Mouse (Mus musculus): ENCODE data around the gene Spock1.
"Not testable (repeated sequence)": the region's sequence is repeated elsewhere in the genome, so short reads cannot be mapped to it uniquely, and the experiment has no call there.

Gene Spock1

GRCm38 (mm10) chr13:57648784-57649183, 259.3 kb downstream of the Spock1 start:
- no peak for DNase-seq

GRCm38 (mm10) chr13:57647456-57647855, 260.7 kb downstream of the Spock1 start:
- DNase-seq: no peak

GRCm38 (mm10) chr13:57643036-57643435, 265.1 kb downstream of the Spock1 start:
- DNase-seq: no peak

GRCm38 (mm10) chr13:57641649-57642048, 266.5 kb downstream of the Spock1 start:
- DNase-seq: peak in 1 of 2 experiments; percentile 0

- DNase-seq: no peak
Observed at GRCm38 (mm10) chr13:57640968-57641367, 267.2 kb downstream of the Spock1 start.

- DNase-seq: no peak
Observed at GRCm38 (mm10) chr13:57638820-57639219, 269.3 kb downstream of the Spock1 start.

GRCm38 (mm10) chr13:57637606-57638132, 270.5 kb downstream of the Spock1 start:
- DNase-seq: no peak

GRCm38 (mm10) chr13:57637080-57637572, 271.0 kb downstream of the Spock1 start:
- DNase-seq: no peak

GRCm38 (mm10) chr13:57636196-57637015, 271.7 kb downstream of the Spock1 start:
- no peak for DNase-seq

- DNase-seq: no peak
Observed at GRCm38 (mm10) chr13:57630532-57630931, 277.6 kb downstream of the Spock1 start.

- no peak for DNase-seq
Observed at GRCm38 (mm10) chr13:57628218-57628617, 279.9 kb downstream of the Spock1 start.

- no peak for DNase-seq
Observed at GRCm38 (mm10) chr13:57626434-57626833, 281.7 kb downstream of the Spock1 start.

GRCm38 (mm10) chr13:57623909-57624481, 284.1 kb downstream of the Spock1 start:
- no peak for DNase-seq

GRCm38 (mm10) chr13:57619079-57619768, 288.9 kb downstream of the Spock1 start:
- DNase-seq: no peak

GRCm38 (mm10) chr13:57611326-57612171, 296.6 kb downstream of the Spock1 start:
- no peak for DNase-seq

GRCm38 (mm10) chr13:57609946-57610345, 298.2 kb downstream of the Spock1 start:
- DNase-seq: no peak

GRCm38 (mm10) chr13:57604437-57604836, 303.7 kb downstream of the Spock1 start:
- no peak for DNase-seq

GRCm38 (mm10) chr13:57603226-57603625, 304.9 kb downstream of the Spock1 start:
- DNase-seq: no peak

- no peak for DNase-seq
Observed at GRCm38 (mm10) chr13:57595761-57596051, 312.4 kb downstream of the Spock1 start.

- no peak for DNase-seq
Observed at GRCm38 (mm10) chr13:57595032-57595760, 312.9 kb downstream of the Spock1 start.

- DNase-seq: not testable (repeated sequence)
Observed at GRCm38 (mm10) chr13:57589338-57589914, 318.7 kb downstream of the Spock1 start.
